Mouse (Mus musculus) hindbrain, embryonic 16.5 days (tissue): ENCODE results near the gene Thra. TPM values are rescaled to one million over a fixed set of nuclear protein-coding genes. Genes with fewer than 3 reads are reported as not detected.

Source experiments
- ATAC-seq: fragments of 200-750 bp; cut with Nextera tagmentation; 2 replicates; pipeline ENCODE4 v1.8.0; 2017; ENCODE audit warnings: moderate TSS enrichment, moderate library complexity
- H3K27ac ChIP-seq: fragments of 300-500 bp; sonication (generic); 2 replicates; pipeline ENCODE4 v1.5.1; 2014; ENCODE audit warnings: low read depth, mild to moderate bottlenecking, control low read depth, low read length, moderate library complexity
- H3K27me3 ChIP-seq: fragments of 300-500 bp; sonication (generic); replicated peaks from 2 replicates; pipeline ENCODE4 v1.6.1; 2014; ENCODE audit warnings: low read length; ENCODE audit not compliant: control insufficient read depth, insufficient read depth
- H3K36me3 ChIP-seq: fragments of 300-500 bp; sonication (generic); 2 replicates; pipeline ENCODE4 v1.6.1; 2014; ENCODE audit warnings: mild to moderate bottlenecking, low read length, moderate library complexity, mixed read lengths; ENCODE audit not compliant: control insufficient read depth, insufficient read depth
- H3K4me1 ChIP-seq: fragments of 300-500 bp; sonication (generic); 2 replicates; pipeline ENCODE4 v1.6.1; 2014; ENCODE audit warnings: low read depth, low read length; ENCODE audit not compliant: control insufficient read depth, insufficient read depth
- H3K4me2 ChIP-seq: fragments of 300-500 bp; sonication (generic); 2 replicates; pipeline ENCODE4 v1.6.1; 2014; ENCODE audit warnings: mild to moderate bottlenecking, low read length, control low read depth, moderate library complexity
- H3K4me3 ChIP-seq: fragments of 300-500 bp; sonication (generic); 2 replicates; pipeline ENCODE4 v1.5.1; 2014; ENCODE audit warnings: mild to moderate bottlenecking, low read length, control low read depth, moderate library complexity
- H3K9ac ChIP-seq: fragments of 300-500 bp; sonication (generic); 2 replicates; pipeline ENCODE4 v1.6.1; 2014; ENCODE audit warnings: low read depth, mild to moderate bottlenecking, control low read depth, low read length, moderate library complexity
- H3K9me3 ChIP-seq: fragments of 300-500 bp; sonication (generic); 2 replicates; pipeline ENCODE4 v1.6.1; 2014; ENCODE audit warnings: mild to moderate bottlenecking, low read length, moderate library complexity; ENCODE audit not compliant: control insufficient read depth
- WGBS: fragments of 180-500 bp; shearing (Covaris S2); extraction: QIAGEN DNeasy Blood & Tissue Kit; methylation state at CpG from one replicate; pipeline ENCODE4 v1.1.7; 2014; 5-methylcytosine and 5-hydroxymethylcytosine counted together
- polyA plus RNA-seq: library from polyadenylated mRNA; unstranded; fragments of >200 nt; fragmentation: Nextera tagmentation; extraction: Ambion mirVana; gene quantifications from 2 replicates; pipeline ENCODE4 v1.2.1, GENCODE M21; 2015

Gene Thra
- polyA plus RNA-seq, 1 experiment from 2014 or later = 144 TPM

DNA sequence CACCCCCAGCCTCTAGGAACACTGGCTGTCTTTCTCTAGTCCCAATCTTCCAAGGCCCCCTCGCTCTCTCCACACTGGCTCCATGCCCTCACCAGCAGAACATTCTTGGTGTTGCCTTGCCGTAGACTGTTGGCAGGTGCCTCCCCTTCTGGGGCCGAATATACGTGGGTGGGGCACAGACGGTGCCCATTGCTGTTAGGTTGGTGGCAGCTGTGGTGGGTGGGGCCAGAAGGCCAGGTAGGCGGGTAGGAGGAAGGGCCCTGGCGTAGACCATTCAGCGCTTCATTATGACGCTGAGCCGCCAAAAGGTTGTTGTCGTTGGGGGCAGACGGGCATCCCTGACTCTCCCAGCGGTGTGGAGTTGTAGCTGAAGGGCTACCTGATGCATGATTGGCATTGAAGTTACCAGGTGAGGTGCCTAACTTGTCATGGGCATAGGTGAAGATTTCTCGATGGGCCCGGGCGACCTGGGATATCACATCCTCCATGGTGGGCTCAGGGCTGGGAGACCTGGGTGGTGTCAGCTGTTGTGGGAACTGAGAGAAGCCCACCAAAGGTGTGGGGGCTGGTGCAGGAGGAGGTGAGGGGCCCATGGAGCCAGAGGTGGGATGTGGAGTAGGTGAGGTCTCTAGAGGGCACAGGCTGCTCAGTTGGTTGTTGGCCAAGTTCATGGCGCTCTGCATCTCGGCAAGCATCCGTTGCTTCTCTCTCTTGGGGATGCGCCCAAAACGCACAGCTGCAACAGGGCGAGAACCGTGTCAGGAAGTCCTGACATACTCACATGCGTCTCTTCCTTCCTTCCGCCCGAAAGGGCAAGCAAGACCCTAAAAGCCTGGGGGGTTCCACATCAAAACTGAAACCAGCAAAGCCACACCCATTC is 29.9 kb downstream of the Thra start:
- no peak overlapping the region for H3K4me3 ChIP-seq
- H3K4me2 ChIP-seq = no peak overlapping the region
- H3K9ac ChIP-seq = no peak overlapping the region
- H3K27me3 ChIP-seq = no peaks in the 10 kb centered on the region
- no peak for ATAC-seq
- 89% methylated on average over 26 of the region's 26 CpGs for WGBS
- H3K27ac ChIP-seq = no peak overlapping the region
- no peaks in the 10 kb centered on the region for H3K9me3 ChIP-seq
- peaks cover 53% of the 10 kb centered on the region for H3K4me1 ChIP-seq
- H3K36me3 ChIP-seq = peaks cover 33% of the 10 kb centered on the region

DNA sequence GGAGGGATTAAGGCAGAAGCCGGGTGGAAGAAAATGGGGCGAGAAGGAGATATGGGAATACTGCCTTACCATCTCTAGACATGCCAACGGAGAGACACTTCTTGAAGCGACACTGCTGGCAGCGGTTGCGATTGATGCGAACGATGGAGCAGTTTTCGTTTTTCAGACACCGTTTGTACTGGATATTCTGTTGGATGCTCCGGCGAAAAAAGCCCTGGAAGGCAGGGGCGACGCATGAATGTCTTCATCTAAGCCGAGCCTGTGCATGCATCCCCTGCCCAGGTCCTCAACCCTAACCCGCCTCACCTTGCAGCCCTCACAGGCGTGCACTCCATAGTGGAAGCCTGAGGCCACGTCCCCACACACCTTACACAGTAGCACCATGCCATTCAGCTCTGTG is 30.7 kb downstream of the Thra start:
- WGBS = 94% methylated on average over 18 of the region's 18 CpGs
- Histone ChIP-seq H3K9me3 (no peaks in the 10 kb centered on the region), H3K4me1 (peaks cover 53% of the 10 kb centered on the region), H3K36me3 (peaks cover 29% of the 10 kb centered on the region), H3K4me3 (no peak overlapping the region), H3K27ac (no peak overlapping the region), H3K27me3 (no peaks in the 10 kb centered on the region), H3K9ac (no peak overlapping the region), H3K4me2 (no peak overlapping the region)
- ATAC-seq = no peak

DNA sequence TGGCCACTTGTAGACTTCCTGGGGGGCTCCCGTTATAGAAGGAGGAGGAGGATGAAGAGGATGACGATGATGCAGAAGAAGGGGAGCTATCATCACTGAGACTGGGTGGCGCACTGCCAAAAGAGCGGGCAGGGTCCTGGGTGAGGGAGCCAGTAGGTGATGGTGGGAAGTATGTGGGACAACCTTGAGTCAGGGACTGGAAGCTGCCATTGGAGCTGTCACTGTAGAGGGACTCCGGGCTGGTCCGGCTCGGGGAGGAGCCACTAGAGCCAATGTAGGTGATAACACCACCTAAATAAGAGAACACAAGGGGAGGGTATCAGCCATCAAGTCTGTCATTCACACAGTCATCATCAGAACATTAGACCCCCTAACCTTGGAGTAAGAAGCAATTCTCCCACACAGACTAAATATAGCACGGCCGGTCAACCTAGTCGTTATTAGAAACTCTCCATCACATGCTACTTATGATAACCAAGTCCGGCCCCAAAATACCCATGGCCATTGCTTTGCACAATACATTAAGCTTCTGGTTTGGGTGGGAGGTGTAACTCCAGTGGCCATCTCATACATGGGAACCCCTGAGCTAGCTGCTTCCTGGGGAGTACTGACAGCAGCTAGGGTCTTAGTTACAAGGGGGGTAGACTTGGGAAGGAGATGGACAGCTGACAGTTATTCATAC is 31.5 kb downstream of the Thra start:
- Histone ChIP-seq H3K4me2 (no peak overlapping the region), H3K27ac (no peak overlapping the region), H3K4me3 (no peak overlapping the region), H3K4me1 (peaks cover 53% of the 10 kb centered on the region), H3K9ac (no peak overlapping the region), H3K27me3 (no peaks in the 10 kb centered on the region), H3K36me3 (peaks cover 29% of the 10 kb centered on the region), H3K9me3 (no peaks in the 10 kb centered on the region)
- no peak for ATAC-seq
- 92% methylated on average over 11 of the region's 11 CpGs for WGBS

DNA sequence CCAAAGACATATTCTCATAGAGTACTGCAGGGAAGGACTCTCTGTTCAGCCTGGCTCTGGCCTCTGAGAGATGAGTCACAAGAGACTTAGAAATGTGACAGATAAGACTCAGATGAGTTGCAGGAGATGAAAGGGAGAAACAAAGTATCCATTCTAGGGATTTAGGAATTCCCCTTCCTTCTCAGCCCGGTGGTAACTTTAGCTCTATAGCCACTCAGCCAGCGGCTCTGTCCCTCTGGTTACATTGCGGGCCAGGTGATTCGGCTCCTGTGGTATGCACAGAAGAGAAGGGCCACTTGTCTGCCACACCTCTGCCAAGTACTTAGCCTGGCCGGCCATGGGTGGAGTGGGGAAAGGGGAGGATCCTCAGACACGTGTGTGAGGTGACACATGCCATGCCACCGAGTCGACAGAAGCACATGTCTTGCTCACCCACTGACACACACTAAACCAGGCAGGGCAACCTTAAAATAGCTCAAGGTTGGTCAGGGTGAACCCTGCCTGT is 32.3 kb downstream of the Thra start:
- H3K9me3 ChIP-seq = no peaks in the 10 kb centered on the region
- H3K4me3 ChIP-seq = no peak overlapping the region
- 0 out of 2 replicates have a peak overlapping the region, but pooled peaks have one; percentile 24 for H3K4me2 ChIP-seq
- WGBS = 76% methylated on average over 8 of the region's 8 CpGs
- H3K27me3 ChIP-seq = no peaks in the 10 kb centered on the region
- H3K9ac ChIP-seq = no peak overlapping the region
- ATAC-seq = no peak
- no peak overlapping the region for H3K27ac ChIP-seq
- H3K36me3 ChIP-seq = peaks cover 29% of the 10 kb centered on the region
- H3K4me1 ChIP-seq = peaks cover 49% of the 10 kb centered on the region

DNA sequence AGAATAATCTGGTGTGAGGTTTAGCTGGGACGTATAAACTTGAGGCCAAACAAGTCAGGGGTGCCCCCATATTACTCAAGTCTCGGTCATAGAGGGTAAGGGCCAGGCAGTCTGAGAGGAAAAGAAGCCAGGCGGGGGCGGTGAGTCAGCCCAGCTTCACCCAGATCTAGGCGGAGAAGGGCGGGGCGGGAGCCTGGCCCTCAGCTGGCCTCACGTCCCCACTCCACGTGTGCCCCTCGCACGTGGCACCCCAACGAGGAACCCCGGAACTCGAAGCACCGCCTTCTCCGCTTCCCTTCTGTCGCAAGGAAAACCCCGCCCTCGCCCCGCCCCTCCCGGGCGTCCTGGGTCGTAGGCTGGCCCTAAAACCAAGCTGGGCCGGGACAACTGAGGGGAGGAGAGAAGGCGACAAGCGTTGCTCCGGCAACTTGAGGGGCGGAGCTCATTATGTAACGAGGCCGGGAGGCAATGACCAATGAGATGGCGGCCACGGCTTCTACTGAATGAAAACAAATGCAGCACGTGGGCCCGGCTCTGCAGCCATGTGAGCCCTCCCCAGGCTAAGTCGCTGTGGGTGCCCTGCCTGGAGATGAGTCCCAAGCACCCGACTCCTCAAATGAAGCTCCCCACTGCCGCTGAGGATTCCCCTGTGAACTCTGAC is 33.3 kb downstream of the Thra start:
- H3K9ac ChIP-seq = peak overlapping the region; percentile 60
- ATAC-seq = peak; percentile 76
- peaks cover 28% of the 10 kb centered on the region for H3K36me3 ChIP-seq
- H3K4me3 ChIP-seq = peak overlapping the region; percentile 51
- 0 out of 2 replicates have a peak overlapping the region, but pooled peaks have one; percentile 17 for H3K27ac ChIP-seq
- under 1% methylated on average over 37 of the region's 37 CpGs for WGBS
- peaks cover 39% of the 10 kb centered on the region for H3K4me1 ChIP-seq
- peak overlapping the region; percentile 98 for H3K4me2 ChIP-seq
- H3K9me3 ChIP-seq = no peaks in the 10 kb centered on the region
- no peaks in the 10 kb centered on the region for H3K27me3 ChIP-seq

DNA sequence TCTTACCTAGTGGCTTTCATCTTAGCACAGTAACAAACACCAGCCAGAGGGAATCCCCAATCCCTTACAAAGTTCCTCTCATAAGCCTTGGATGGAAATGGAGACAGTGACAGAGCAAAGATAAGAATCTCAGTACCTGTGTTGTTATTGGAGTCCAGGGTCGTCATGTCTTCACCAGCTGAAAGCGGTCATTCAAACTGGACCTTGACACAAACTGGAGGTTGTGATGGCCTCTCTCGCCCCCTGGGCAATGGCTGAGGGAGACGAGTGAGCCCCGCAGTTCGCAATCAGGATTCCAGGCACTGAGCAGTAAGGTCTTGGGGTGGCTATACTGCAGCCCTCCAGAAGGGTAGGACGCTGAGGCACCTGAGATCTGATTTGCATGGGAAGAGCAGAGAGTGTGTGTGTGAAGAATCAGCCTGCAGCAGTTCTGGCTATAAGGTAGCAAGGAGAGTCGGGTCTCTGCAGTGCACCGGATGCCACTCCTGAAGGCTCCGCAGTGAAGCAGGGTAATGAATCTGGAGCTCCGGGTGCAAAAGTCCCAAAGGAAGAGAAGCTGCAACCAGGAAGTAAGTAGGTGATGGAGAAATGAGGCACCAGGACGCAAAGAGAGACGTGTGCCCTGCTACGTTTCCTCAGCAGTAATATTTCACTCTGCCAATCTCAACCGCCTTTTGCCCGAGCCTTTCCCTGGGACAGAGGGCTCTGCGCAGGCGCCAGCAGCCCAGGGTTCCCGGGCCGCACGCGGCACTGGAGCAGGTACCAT is 34.3 kb downstream of the Thra start, which contains the start of gene Nr1d1:
Gene Nr1d1, minus strand, starts transcription at position 752 of the 766 bp plus-strand sequence.
- Histone ChIP-seq H3K4me2 (peak within 1 kb of the TSS; percentile 98), H3K4me3 (peak within 1 kb of the TSS; percentile 51), H3K36me3 (peaks cover 18% of the 10 kb centered on the region), H3K27ac (peak within 1 kb of the TSS; percentile 67), H3K4me1 (peaks cover 36% of the 10 kb centered on the region), H3K9ac (peak within 1 kb of the TSS; percentile 60), H3K27me3 (no peaks in the 10 kb centered on the region), H3K9me3 (no peaks in the 10 kb centered on the region)
- ATAC-seq = peak; percentile 30
- under 1% methylated on average over 22 of the region's 22 CpGs for WGBS

DNA sequence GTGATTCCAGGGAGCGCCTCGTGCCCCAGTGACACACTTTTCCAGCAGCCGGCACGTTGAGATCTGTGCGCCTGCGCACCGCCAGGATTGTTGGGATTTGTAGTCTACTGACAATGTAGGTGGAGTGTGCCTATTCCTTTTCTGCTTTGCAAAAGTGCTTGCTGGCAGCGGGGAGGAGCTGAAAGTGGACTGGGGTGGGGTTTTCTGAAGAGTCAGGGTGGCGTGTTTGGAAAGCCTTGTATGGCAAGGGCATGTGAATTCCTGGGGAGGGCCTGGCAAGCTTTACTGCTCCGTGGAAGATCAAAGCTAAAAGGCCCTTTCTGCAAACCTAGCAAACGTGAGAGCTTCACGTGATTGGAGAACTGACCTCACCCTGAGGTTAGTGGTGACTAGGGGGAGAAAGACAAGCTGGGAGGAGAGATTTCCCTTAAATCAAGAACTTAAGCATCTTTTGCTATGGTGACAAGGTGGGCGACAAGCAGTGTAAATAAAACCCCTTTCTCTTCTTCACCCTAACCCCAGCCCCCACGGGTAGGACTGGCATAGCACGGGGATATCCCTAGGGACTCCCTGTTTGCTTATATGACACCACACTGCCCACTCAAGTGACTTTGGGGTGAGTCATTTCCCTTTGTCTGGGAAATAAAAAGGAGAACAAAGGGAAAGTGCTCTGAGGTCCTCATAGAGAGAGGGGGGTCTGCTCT is 35.1 kb downstream of the Thra start:
- Histone ChIP-seq H3K9me3 (no peaks in the 10 kb centered on the region), H3K27me3 (no peaks in the 10 kb centered on the region), H3K9ac (peak overlapping the region; percentile 25), H3K4me1 (peaks cover 36% of the 10 kb centered on the region), H3K27ac (peak overlapping the region; percentile 26), H3K4me2 (peak overlapping the region; percentile 98), H3K36me3 (peaks cover 12% of the 10 kb centered on the region), H3K4me3 (peak overlapping the region; percentile 51)
- 7% methylated on average over 15 of the region's 15 CpGs for whole genome bisulfite sequencing
- peak; percentile 89 for ATAC-seq
